9 mouse cellular contexts compared by ENCODE assay signal in genomic region chr6:103682854-103683574, GRCm38 (mm10).
DNase-seq lines count a peak whose midpoint lies in the region; ATAC-seq and TF ChIP-seq lines count a peak whose summit lies in the region.
"Had no signal": no experiment of that assay in that cellular context is flagged by ENCODE, and none has a peak within 500 bp of the region (broad histone marks: within the 10 kb centered on the region; RNA-seq: fewer than 3 reads in every experiment).

No protein-coding gene starts in this region.

- 18% methylated on average over 8 of the region's 8 CpGs for WGBS in kidney, embryonic 15.5 days
- WGBS in limb, embryonic 14.5 days, result 17% methylated on average over 8 of the region's 8 CpGs

- H3K27me3 ChIP-seq in Patski, result peaks cover 4% of the 10 kb centered on the region
- H3K27me3 ChIP-seq in kidney, embryonic 15.5 days, result no peaks in the 10 kb centered on the region
- no peaks in the 10 kb centered on the region for H3K27me3 ChIP-seq in limb, embryonic 14.5 days (ENCODE audit: control insufficient read depth, insufficient read depth, low read length)
- H3K27me3 ChIP-seq: embryonic facial prominence, embryonic 12.5 days had no signal

- no peak overlapping the region for H3K9ac ChIP-seq in kidney, embryonic 15.5 days
- H3K9ac ChIP-seq in limb, embryonic 14.5 days (ENCODE audit: low read depth, low read length, severe bottlenecking), result no peak overlapping the region
- H3K9ac ChIP-seq: embryonic facial prominence, embryonic 12.5 days had no signal

- H3K27ac ChIP-seq in kidney, embryonic 15.5 days, result no peak overlapping the region
- H3K27ac ChIP-seq in limb, embryonic 14.5 days (replicated peaks; ENCODE audit: low read depth, low read length), result no peak overlapping the region
- H3K27ac ChIP-seq: embryonic facial prominence, embryonic 12.5 days had no signal

- no peaks in the 10 kb centered on the region for H3K36me3 ChIP-seq in kidney, embryonic 15.5 days
- H3K36me3 ChIP-seq in limb, embryonic 14.5 days (ENCODE audit: control insufficient read depth, insufficient read depth, low read length), result no peaks in the 10 kb centered on the region
- H3K36me3 ChIP-seq: embryonic facial prominence, embryonic 12.5 days had no signal

- H3K9me3 ChIP-seq in kidney, embryonic 15.5 days (replicated peaks), result no peaks in the 10 kb centered on the region
- no peaks in the 10 kb centered on the region for H3K9me3 ChIP-seq in limb, embryonic 14.5 days (ENCODE audit: control insufficient read depth, low read length)
- H3K9me3 ChIP-seq: embryonic facial prominence, embryonic 12.5 days had no signal

- H3K4me1 ChIP-seq in kidney, embryonic 15.5 days, result no peaks in the 10 kb centered on the region
- H3K4me1 ChIP-seq in limb, embryonic 14.5 days (ENCODE audit: control insufficient read depth, insufficient read depth, low read length), result no peaks in the 10 kb centered on the region
- H3K4me1 ChIP-seq: embryonic facial prominence, embryonic 12.5 days had no signal

- no peak overlapping the region for H3K4me3 ChIP-seq in kidney, embryonic 15.5 days (replicated peaks)
- H3K4me3 ChIP-seq in limb, embryonic 14.5 days (replicated peaks; ENCODE audit: low read length), result no peak overlapping the region
- H3K4me3 ChIP-seq: embryonic facial prominence, embryonic 12.5 days had no signal

- TF ChIP-seq POLR2A in limb, embryonic 14.5 days (IDR thresholded peaks at IDR 0.05; ENCODE audit: borderline replicate concordance, extremely low read depth, insufficient read depth, insufficient read length), result no peak

- TF ChIP-seq CTCF in Patski (IDR thresholded peaks at IDR 0.05), result peak; percentile 69

- no peak overlapping the region for H3K4me2 ChIP-seq in kidney, embryonic 15.5 days
- no peak overlapping the region for H3K4me2 ChIP-seq in limb, embryonic 14.5 days (replicated peaks; ENCODE audit: low read depth, low read length, severe bottlenecking)
- H3K4me2 ChIP-seq: embryonic facial prominence, embryonic 12.5 days had no signal

- CTCF ChIA-PET in Patski (lab: Charles Lee), result interaction anchor here (0.8 to 1.6 kb wide), 9 partner anchors 10 to 380 kb away, joined by 3 to 6 read pairs (median 4); no protein-coding TSS in a partner anchor

- POLR2A ChIA-PET in Patski (lab: Charles Lee), result no interaction called here

- peak; percentile 15 for DNase-seq in 3134 (ENCODE audit: extremely low read depth, insufficient read length, low spot score)
- peak; percentile 10 for DNase-seq in Patski (ENCODE audit: low read depth, low spot score)
- peak; percentile 76 to 86 for DNase-seq in cerebellum, postnatal 25 days
- peak; percentile 40 for DNase-seq in gastrocnemius, postnatal 10 days
- DNase-seq in limb, embryonic 14.5 days (ENCODE audit: low spot score), result peak; percentile 88
- DNase-seq in naive thymus-derived CD4-positive, alpha-beta T cell, adult 2 months (ENCODE audit: low read depth), result peak; percentile 86
- peak; percentile 79 for DNase-seq in telencephalon, adult 2 months (ENCODE audit: low read depth, low spot score)

- in situ Hi-C loops in Patski (cut with MboI; ENCODE audit: low pct_unique_long_range_greater_than_20kb), result no loop called here

- no peak for ATAC-seq in Patski
- peak; percentile 60 for ATAC-seq in kidney, embryonic 15.5 days (replicated peaks; ENCODE audit: low FRiP score)
- ATAC-seq in limb, embryonic 14.5 days (ENCODE audit: low FRiP score, low read depth), result peak; percentile 47; the same call in 1 of the 2 replicates

Comparison
In these comparisons a context has a peak if more than half of its experiments do, and no peak if none do; other contexts are left out.
1. DNase-seq: peak in every context shown above with its lines; median percentile 88 in limb, embryonic 14.5 days; 86 in naive thymus-derived CD4-positive, alpha-beta T cell, adult 2 months; 81 in cerebellum, postnatal 25 days; 79 in telencephalon, adult 2 months; 40 in gastrocnemius, postnatal 10 days; 15 in 3134; 10 in Patski.